Comparison of ENCODE assay signal across 20 mouse cellular contexts in the genomic region with DNA sequence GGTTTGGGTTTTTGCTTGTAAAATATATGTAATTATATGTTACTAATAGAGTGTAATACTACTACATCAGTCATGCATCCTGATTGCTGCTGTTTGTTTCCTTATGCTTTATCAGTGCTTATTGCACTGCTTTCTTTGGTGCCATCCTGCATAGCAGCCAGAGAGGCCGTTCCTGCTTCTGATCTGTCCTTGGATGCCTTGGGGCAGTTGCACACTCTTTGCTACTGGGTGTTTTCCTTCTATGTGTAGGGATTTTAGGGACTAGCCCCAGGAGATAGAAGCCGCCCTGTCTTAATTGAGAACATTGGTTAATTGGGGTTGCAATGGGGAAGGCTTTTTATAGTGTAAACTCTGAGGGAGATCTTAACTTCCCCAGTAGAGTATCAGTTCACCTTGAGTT. TPM values are rescaled to one million over a fixed set of nuclear protein-coding genes. Genes with fewer than 3 reads are reported as not detected.
DNase-seq lines count a peak whose midpoint lies in the region; ATAC-seq and TF ChIP-seq lines count a peak whose summit lies in the region.
"Had no signal": no experiment of that assay in that cellular context is flagged by ENCODE, and none has a peak within 500 bp of the region (broad histone marks: within the 10 kb centered on the region; RNA-seq: fewer than 3 reads in every experiment).

No protein-coding gene starts in this region.

- TF ChIP-seq EP300 in heart, postnatal 0 days (IDR thresholded peaks at IDR 0.05; ENCODE audit: low read depth): no peak

- DNase-seq in heart, adult 11 months: peak; percentile 58
- DNase-seq in heart, adult 18-20 months: no peak
- DNase-seq in heart, postnatal 0 days (ENCODE audit: low spot score): peak; percentile 2
- DNase-seq: adrenal gland, adult 2 months; adrenal gland, postnatal 10 days; adrenal gland, postnatal 25 days; cerebellum, adult 11 months; cerebellum, adult 18-20 months; cerebellum, adult 9-11 months; cerebellum, postnatal 14 days; cerebellum, postnatal 36 days; embryo, embryonic 11 days had no signal

- H3K9me3 ChIP-seq in heart, postnatal 0 days (replicated peaks; ENCODE audit: control insufficient read depth, low read length): no peaks in the 10 kb centered on the region
- H3K9me3 ChIP-seq in heart, embryonic 12.5 days (replicated peaks): no peaks in the 10 kb centered on the region
- H3K9me3 ChIP-seq: embryonic facial prominence, embryonic 13.5 days; embryonic facial prominence, embryonic 15.5 days; forebrain, embryonic 10.5 days; forebrain, embryonic 12.5 days had no signal

- H3K4me2 ChIP-seq in heart, postnatal 0 days (ENCODE audit: low read depth, low read length): no peak overlapping the region
- H3K4me2 ChIP-seq in heart, embryonic 12.5 days: no peak overlapping the region
- H3K4me2 ChIP-seq: embryonic facial prominence, embryonic 13.5 days; embryonic facial prominence, embryonic 15.5 days; forebrain, embryonic 12.5 days had no signal

- no peak overlapping the region for H3K27ac ChIP-seq in heart, postnatal 0 days (ENCODE audit: low read depth)
- no peak overlapping the region for H3K27ac ChIP-seq in heart, embryonic 12.5 days (ENCODE audit: poor library complexity, severe bottlenecking)
- H3K27ac ChIP-seq: embryonic facial prominence, embryonic 13.5 days; embryonic facial prominence, embryonic 15.5 days; forebrain, embryonic 10.5 days; forebrain, embryonic 12.5 days had no signal

- no peak overlapping the region for H3K4me3 ChIP-seq in heart, postnatal 0 days (ENCODE audit: low read depth, low read length)
- H3K4me3 ChIP-seq in heart, embryonic 12.5 days: no peak overlapping the region
- H3K4me3 ChIP-seq: embryonic facial prominence, embryonic 13.5 days; embryonic facial prominence, embryonic 15.5 days; erythroblast, embryonic 14.5 days; forebrain, embryonic 10.5 days; forebrain, embryonic 12.5 days had no signal

- H3K9ac ChIP-seq in heart, postnatal 0 days (replicated peaks; ENCODE audit: low read depth, low read length): no peak overlapping the region
- H3K9ac ChIP-seq in heart, embryonic 12.5 days: no peak overlapping the region
- H3K9ac ChIP-seq: embryonic facial prominence, embryonic 13.5 days; embryonic facial prominence, embryonic 15.5 days; forebrain, embryonic 12.5 days had no signal

- no peak for TF ChIP-seq CTCF in heart, postnatal 0 days (IDR thresholded peaks at IDR 0.05; ENCODE audit: low read depth)

- no peaks in the 10 kb centered on the region for H3K27me3 ChIP-seq in heart, postnatal 0 days (ENCODE audit: control insufficient read depth, insufficient read depth, low read length)
- no peaks in the 10 kb centered on the region for H3K27me3 ChIP-seq in heart, embryonic 12.5 days (replicated peaks)
- H3K27me3 ChIP-seq: embryonic facial prominence, embryonic 13.5 days; embryonic facial prominence, embryonic 15.5 days; forebrain, embryonic 12.5 days had no signal

- WGBS in heart, postnatal 0 days: 53% methylated on average over 2 of the region's 2 CpGs
- WGBS in heart, embryonic 12.5 days: 81% methylated on average over 2 of the region's 2 CpGs

- ATAC-seq in heart, postnatal 0 days (ENCODE audit: insufficient read depth, low read depth): no peak
- ATAC-seq in heart, embryonic 12.5 days (ENCODE audit: insufficient number of reproducible peaks, low FRiP score): no peak
- ATAC-seq: forebrain, embryonic 14.5 days; forebrain, embryonic 16.5 days had no signal

- H3K36me3 ChIP-seq in heart, postnatal 0 days (replicated peaks; ENCODE audit: control insufficient read depth, insufficient read depth, low read length): peaks cover 21% of the 10 kb centered on the region
- peaks cover 43% of the 10 kb centered on the region for H3K36me3 ChIP-seq in heart, embryonic 12.5 days

- H3K4me1 ChIP-seq in heart, postnatal 0 days (ENCODE audit: control insufficient read depth, insufficient read depth): peaks cover 49% of the 10 kb centered on the region
- H3K4me1 ChIP-seq in heart, embryonic 12.5 days (replicated peaks): peaks cover 36% of the 10 kb centered on the region

RNA-seq across cellular contexts. Expression of a gene that starts 6.2 kb away (rescaled TPM):
- 10 to 100 TPM; 11.7 to 14.3 TPM for total RNA-seq in heart, adult 18-20 months (2021)
- 11.0 and 11.1 TPM in 2 replicates for total RNA-seq in heart, postnatal 0 days (2014; rRNA removed; ENCODE audit: low replicate concordance)
- polyA plus RNA-seq in heart, postnatal 0 days (2015; fragmentation: Nextera tagmentation; extraction: Ambion mirVana): 4.5 and 4.7 TPM in 2 replicates
- 10.7 and 11.0 TPM in 2 replicates for polyA plus RNA-seq in heart, embryonic 12.5 days (2016; fragmentation: Nextera tagmentation; extraction: Ambion mirVana)

Comparison
In these comparisons a context has a peak if more than half of its experiments do, and no peak if none do; other contexts are left out.
1. DNase-seq: peak in heart, adult 11 months (single experiment) and heart, postnatal 0 days (single experiment); none in heart, adult 18-20 months (0 of 2).